Mouse (Mus musculus) layer of hippocampus, adult 2 months (tissue): ENCODE results near the gene Ralgapa1. TPM values are rescaled to one million over a fixed set of nuclear protein-coding genes. Genes with fewer than 3 reads are reported as not detected.

Source experiments
- DNase-seq, 2 experiments: peaks; one replicate each; pipeline ENCODE4 v3.0.0; 2022; ENCODE audit warnings: low spot score in 2 of 2
- H3K27ac ChIP-seq: fragments of 200-600 bp; 2 replicates; pipeline ENCODE4 v1.8.1; 2022
- H3K4me3 ChIP-seq: fragments of 200-600 bp; 2 replicates; pipeline ENCODE4 v1.8.1; 2022; ENCODE audit warnings: mild to moderate bottlenecking
- CTCF ChIP-seq: fragments of 200-600 bp; conservative IDR thresholded peaks from 2 replicates; pipeline ENCODE4 v1.8.1; 2022; ENCODE audit warnings: antibody characterized with exemption, mild to moderate bottlenecking, moderate library complexity
- long read RNA-seq, 2 experiments: library from polyadenylated mRNA; stranded (forward); transcript quantifications; one replicate each; pipeline ENCODE4 v2.0.0; 2021; ENCODE audit warnings: borderline mapping rate in 2 of 2
- total RNA-seq, 2 experiments: library from RNA; stranded (reverse); gene quantifications; 2 replicates each; pipeline ENCODE4 v1.2.3; 2021

Ralgapa1 gene
- 100 to 1,000 TPM; 127 to 135 TPM for total RNA-seq
- long read RNA-seq, experiment 1, full-length matches to known transcripts: 4 of 21 reads
- long read RNA-seq, experiment 1, partial matches to known transcripts: 3 of 21 reads
- long read RNA-seq, experiment 1, other reads (novel, unspliced or antisense): 14 of 21 reads
- long read RNA-seq, experiment 2, full-length matches to known transcripts: 12 of 53 reads
- long read RNA-seq, experiment 2, partial matches to known transcripts: 9 of 53 reads
- long read RNA-seq, experiment 2, other reads (novel, unspliced or antisense): 32 of 53 reads

DNA sequence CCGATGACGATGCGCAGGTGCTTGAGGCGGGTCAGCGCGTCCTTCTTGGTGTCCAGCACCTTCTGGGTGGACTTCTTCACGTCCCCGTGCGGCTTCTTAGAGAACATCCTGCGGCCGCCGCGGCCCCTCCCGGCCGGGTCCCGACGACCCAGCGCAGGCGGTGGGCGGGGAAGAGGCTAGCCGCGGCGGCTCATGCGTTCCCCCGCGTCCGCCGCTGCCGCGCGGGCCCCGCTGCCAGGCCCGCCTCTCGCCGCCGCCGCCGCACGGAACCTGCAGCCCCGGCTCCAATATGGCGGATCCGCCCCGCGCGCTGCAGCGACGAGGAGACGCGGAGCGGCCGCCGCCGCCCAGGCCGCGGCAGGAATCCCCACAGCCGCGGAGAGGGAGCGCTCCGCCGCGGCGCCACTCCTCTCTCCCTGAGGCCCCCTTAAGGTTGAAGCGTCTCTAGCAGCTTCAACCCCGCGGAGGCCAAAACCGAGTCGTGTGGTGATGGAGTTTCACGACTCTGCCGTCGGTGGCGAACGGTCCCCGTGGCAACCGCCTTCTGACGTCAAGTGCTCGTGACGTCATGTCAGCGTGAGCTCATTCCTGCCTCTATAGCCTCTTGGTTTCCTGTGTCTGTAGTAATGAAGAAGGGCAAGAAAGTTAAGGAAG is at the start of gene Ralgapa1:
Ralgapa1 (minus strand) TSS at position 507 of the 654 bp plus-strand sequence.
- peak within 1 kb of the TSS; percentile 97 for H3K27ac ChIP-seq
- H3K4me3 ChIP-seq: peak within 1 kb of the TSS; percentile 86
- DNase-seq: peak; percentile 85 to 90
- TF ChIP-seq CTCF: peak; percentile 69

DNA sequence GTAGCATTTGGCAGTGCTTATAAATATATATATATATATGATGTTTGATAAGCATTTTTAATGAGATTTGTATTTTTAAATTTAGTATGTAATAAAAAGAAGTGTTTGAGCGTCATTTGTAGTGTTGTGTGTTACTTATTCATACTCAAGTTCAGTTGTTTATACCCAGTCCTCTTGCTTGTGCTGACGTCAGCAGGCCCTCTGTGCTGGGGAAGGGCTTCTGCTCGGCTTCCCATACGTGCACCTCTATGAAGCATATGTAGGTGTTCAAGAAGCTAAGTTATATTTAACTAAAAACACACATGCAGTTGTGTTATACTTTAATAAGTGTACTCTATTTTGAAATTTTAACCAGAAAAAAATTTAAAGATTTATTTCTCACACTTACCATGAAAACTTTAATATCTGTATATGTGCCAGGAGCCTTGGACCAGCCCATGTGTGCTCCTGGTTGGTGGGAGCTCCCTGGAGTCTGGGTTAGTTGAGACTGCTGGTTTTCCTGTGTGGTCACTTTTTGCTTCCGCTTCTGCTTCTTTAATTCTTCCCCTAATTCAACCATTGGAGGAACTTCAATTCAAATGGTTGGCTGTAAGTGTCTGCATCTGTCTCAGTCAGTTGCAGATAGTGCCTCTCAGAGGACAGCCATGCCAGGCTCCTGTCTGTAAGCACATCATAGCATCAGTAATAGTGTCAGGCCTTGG is 48.8 kb upstream of the Ralgapa1 start:
- TF ChIP-seq CTCF: no peak
- H3K27ac ChIP-seq: no peak overlapping the region
- H3K4me3 ChIP-seq: no peak overlapping the region
- no peak for DNase-seq

DNA sequence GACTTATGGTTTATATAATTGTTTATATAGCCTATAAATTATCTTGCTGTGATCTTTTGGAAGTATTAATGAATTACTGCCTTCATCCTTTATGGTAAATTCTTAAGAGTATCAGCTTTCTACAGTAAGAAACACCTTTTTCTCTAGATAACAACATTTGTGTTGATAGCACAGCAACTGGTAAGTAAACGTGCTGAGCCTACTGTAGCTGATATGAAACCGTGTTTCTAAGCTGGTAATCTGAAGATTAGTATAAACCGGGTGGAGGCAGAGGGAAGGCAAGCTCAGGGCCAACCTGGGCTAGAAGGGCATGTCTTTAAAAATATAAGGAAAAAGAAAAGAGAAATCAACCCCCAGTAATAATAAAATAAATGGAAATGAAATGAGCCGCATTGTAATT is 46.8 kb upstream of the Ralgapa1 start:
- H3K27ac ChIP-seq: no peak overlapping the region
- no peak for TF ChIP-seq CTCF
- DNase-seq: no peak
- no peak overlapping the region for H3K4me3 ChIP-seq

DNA sequence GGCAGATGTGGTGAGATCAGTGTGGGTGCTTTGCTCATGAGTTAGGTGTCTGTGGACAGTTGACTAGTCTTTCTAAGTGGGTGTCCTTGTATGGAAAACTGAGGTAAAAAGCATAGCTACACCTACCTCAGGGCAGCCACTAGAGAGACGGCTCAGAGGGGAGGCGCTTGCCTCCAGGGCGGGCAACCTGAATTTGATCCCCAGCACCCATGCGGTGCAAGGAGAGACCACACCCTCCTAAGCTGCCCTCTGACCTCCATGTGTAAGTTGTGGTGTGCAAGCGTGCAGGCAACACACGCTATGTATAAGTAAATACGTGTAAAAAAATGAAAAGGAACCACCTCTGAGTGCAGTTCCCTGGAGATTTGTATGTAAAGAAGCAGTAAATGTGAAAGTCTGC is 39.7 kb upstream of the Ralgapa1 start:
- TF ChIP-seq CTCF: no peak
- DNase-seq: no peak
- H3K27ac ChIP-seq: no peak overlapping the region
- no peak overlapping the region for H3K4me3 ChIP-seq

DNA sequence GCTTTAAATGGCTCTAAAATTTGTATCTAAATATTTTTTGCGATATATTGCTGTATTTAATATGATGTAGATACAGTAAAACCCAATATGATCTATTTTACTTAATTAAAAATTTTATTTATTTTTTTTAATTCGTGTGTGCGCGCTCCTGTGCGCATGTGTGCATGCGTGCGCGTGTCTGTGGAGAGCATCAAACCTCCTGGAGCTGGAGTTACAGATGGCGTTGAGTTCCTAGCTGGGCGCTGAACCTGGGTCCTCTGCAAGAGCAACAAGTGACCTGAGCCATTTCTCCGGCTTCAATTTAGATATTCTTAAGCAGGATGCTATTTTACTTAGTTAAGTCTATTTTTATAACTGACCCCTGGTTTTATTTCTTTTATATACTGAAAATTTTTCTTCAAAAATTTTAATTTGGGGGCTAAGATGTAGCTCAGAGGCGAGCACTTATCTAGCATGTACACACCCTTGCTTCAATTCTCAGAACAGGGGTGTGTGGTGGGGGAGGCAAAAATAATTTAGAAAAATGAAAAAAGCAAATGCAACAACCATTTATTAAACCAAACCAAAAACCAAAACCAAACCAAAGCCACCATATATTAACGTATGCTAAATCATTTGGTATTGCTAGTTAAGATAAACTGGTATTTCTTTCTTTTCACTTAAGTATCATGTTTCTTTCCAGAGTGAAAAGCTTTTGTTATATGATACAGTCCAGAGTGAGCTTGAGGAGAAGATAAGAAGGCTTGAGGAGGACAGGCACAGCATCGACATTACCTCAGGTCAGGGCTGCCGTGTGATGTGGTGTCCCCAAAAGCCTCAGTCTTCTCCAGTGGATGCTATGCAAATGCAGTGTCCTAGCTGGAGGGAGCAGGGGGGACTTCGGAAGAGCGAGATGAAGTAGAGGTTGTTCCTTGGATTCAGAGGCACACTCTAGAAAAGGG is 38.7 kb upstream of the Ralgapa1 start:
- Histone ChIP-seq H3K27ac (no peak overlapping the region), H3K4me3 (no peak overlapping the region)
- no peak for DNase-seq
- TF ChIP-seq CTCF: no peak

DNA sequence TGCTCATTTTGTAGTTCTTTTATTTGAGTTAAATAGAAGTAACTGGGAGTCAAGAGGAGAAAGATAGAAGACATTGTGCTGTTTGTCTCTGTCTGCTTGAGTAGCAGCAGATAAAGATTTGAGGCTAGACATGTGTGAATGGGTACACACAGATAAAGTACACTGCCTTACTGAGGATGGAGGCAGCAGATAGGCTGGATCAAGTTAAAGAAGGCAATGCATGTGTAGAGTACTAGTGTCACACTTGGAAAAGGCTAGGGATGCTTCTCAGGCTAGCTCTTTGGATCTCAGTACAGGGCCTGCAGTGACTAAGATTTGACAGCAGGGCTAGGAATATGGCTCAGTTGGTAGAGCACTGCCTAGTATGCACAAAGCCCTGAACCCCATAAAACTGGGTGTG is 29.7 kb upstream of the Ralgapa1 start:
- H3K4me3 ChIP-seq: no peak overlapping the region
- no peak for DNase-seq
- TF ChIP-seq CTCF: no peak
- H3K27ac ChIP-seq: no peak overlapping the region

DNA sequence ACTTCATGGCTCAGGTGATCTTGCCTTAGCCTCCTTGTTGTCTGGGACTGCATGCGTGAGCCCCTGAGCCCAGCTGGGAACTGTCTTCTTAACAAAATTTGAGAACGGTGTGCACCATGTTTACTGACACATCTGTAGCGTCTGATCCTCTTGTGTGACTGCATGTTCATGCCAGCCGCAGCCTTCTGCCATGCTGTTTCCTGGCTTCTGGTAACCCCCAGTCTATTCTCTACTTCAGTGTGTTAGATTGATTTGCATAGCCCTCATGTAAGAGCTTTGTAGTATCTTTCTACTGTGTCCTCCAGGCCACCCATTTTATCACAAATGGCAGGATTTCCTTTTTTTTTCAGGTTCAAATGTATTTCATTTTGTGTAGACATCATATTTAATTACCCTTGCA is 26.9 kb upstream of the Ralgapa1 start:
- TF ChIP-seq CTCF: no peak
- H3K4me3 ChIP-seq: no peak overlapping the region
- no peak for DNase-seq
- H3K27ac ChIP-seq: no peak overlapping the region

DNA sequence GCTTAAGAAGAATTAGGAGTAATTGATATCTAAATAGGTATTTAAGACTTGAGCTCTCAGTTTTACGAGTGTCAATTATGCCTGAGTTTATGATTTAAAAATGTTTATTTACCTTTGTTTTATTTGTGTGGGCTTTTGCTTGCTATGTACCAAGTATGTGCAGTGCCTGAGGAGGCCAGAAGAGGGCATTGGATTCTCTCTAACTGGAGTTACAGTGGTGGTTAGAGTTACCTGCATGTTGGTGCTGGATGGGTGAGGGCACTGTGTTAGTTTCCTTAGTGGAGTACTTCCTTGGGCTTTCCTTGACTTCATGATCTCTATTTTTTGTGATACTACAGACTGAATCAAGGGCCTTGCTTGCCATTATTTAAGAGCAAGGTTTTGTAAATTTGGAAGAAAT is 25.8 kb upstream of the Ralgapa1 start:
- DNase-seq: no peak
- H3K4me3 ChIP-seq: no peak overlapping the region
- TF ChIP-seq CTCF: peak; percentile 75

DNA sequence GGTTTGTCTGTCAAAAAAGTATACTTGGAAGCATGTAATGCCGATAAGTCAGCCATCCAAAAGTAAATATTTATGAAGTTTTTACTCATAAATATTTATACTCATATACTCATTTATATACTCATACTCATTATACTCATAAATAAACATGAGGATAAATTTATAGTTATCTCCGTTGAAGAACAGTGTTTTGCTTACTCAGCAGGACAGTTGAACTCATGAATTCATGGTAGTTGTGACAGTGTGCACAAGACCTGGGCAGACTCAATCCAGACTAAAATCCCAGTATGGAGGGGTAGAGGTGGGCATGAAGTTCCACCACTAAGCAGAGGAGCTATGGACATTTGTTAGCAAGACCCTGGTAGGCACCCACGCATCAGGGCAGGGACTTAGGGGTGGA is 16.5 kb upstream of the Ralgapa1 start:
- TF ChIP-seq CTCF: no peak
- H3K27ac ChIP-seq: no peak overlapping the region
- no peak for DNase-seq
- H3K4me3 ChIP-seq: peak overlapping the region; percentile 89

More for the DNA sequence above, 25.8 kb upstream of the Ralgapa1 start:
- H3K27ac ChIP-seq: no peak overlapping the region

DNA sequence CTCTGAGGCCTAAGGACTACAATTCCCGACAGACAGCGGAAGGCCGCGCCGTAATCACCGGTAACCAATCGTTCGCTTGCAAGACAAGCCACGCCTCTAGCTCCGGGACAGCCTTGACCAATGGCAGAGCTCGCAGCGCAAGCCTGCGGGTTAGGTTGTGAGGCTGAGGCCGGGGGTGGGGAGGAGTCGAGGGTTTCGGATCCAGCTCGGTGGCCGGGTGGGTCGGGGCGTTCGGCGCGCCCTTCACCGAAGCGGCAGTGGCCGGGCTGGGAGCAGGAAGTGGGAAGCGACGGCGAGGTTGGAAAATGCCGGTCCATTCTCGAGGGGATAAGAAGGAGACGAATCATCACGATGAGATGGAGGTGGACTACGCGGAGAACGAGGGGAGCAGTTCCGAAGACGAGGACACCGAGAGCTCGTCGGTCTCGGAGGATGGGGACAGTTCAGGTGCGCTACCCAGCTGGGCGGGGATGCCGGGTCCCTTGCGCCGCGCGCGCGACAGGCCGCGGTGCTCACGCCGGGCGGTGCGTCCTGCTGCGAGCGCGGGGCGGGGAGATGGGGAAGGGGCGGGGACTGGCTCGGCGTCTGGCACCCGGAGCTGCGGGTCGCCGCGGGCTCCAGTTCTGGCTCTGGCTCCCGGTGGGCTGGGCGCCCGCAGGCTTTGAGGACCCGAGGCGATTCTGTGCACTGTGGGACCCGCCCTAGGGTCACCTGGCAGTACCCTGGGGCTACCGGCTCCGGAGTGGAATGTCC is 15.4 kb upstream of the Ralgapa1 start, which contains the start of gene Brms1l:
Brms1l (plus strand) TSS at position 126 of the 753 bp plus-strand sequence.
- peak within 1 kb of the TSS; percentile 97 for H3K27ac ChIP-seq
- peak; percentile 94 to 98 for DNase-seq
- no peak for TF ChIP-seq CTCF
- H3K4me3 ChIP-seq: peak within 1 kb of the TSS; percentile 89

DNA sequence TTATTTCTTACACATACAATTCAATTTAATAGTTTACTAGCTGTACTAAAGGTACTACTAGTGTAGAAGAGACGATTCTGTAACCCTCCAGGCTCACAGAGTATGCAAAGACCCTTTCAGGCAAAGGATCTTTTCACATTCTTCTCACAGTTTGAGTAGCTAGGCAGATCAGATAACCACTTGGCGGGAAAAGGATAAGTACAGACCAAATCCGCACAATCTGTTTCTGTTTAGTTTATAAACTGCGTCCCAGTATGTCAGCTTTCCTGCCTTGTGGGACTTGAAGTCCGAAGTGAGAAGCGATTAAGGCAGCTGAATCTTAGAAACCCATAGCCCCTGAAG is 14.9 kb upstream of the Ralgapa1 start:
- H3K4me3 ChIP-seq: peak overlapping the region; percentile 89
- H3K27ac ChIP-seq: peak overlapping the region; percentile 97
- no peak for TF ChIP-seq CTCF
- no peak for DNase-seq

DNA sequence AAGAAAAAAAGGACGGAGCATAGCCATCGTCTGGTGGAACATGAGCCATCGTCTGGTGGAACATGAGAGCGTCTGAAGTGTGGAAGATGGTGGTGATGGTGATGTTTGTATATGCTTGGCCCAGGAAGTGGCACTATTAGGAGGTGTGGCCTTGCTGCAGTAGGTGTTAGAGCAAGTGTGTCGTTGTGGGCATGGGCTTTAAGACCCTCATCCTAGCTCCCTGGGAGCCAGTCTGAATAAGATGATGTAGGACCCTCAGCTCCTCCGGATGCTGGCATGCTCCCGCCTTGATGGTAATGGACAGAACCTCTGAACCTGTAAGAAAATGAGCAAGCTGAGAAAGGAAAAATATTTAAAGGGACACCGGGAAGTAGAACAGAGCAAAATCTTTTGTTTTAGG is 13.9 kb upstream of the Ralgapa1 start:
- Histone ChIP-seq H3K27ac (no peak overlapping the region), H3K4me3 (no peak overlapping the region)
- TF ChIP-seq CTCF: no peak
- DNase-seq: no peak
